Mouse (Mus musculus) neural tube, embryonic 10.5 days (tissue): ENCODE data around the gene 9430097D07Rik.

Experiments used
- DNase-seq: peaks from one replicate; pipeline ENCODE4 v3.0.0-alpha.2; 2017; ENCODE audit warnings: low spot score; ENCODE audit errors: extremely low spot score

The 9430097D07Rik gene

GRCm38 (mm10) chr2:32566536-32567063, 8.9 kb downstream of the 9430097D07Rik start:
- DNase-seq, result peak; percentile 61

DNA sequence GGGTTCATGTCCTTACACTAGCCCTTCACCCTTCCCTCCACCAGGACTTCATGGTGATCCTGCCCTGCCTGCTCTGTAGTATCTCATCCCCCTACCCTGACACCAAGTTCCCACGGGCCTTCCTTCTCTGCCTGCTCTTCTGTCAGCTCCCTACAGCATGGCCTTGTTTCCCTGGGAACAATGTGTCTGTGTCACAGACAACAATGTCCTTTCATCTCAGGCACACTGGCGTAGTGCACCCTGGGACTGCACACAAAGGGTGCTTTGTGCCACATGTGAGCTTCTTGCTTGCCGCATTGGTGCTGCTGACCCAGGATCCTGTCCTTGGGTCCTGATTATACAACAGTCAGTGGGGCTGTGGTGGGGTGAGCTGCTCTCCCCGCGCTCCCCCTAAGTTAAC, 15.9 kb downstream of the 9430097D07Rik start:
- DNase-seq, result peak; percentile 62

- no peak for DNase-seq
These were observed 19.5 kb downstream of the 9430097D07Rik start for GRCm38 (mm10) chr2:32556019-32556418.

GRCm38 (mm10) chr2:32555484-32555883, 20.0 kb downstream of the 9430097D07Rik start:
- DNase-seq, result no peak

- DNase-seq, result no peak
These were observed 21.8 kb downstream of the 9430097D07Rik start for GRCm38 (mm10) chr2:32553592-32554148.

GRCm38 (mm10) chr2:32551236-32551635, 24.2 kb downstream of the 9430097D07Rik start:
- no peak for DNase-seq

DNA sequence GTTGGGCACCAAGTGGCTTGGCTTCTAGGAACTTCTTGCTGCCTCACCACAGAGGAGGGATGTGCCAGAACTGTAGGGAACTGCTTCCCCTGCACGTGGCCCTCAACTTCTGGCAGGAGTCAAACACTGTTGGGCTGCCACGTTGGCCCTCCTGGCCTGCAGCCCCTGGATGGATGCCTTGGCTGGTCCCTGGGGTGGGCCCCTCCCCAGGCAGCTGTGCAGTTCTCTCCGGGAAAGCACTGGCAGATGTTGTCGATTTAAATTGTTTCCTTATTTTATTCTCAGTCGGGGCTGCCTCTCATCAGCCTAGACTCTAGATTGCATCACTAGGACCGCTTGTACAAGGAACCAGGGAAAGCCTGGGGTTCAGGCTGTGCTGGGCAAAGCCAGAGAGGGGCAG, 25.7 kb downstream of the 9430097D07Rik start:
- DNase-seq, result no peak

- DNase-seq, result no peak
These were observed 26.3 kb downstream of the 9430097D07Rik start for GRCm38 (mm10) chr2:32549171-32549570.

- no peak for DNase-seq
These were observed 27.3 kb downstream of the 9430097D07Rik start for GRCm38 (mm10) chr2:32547964-32548739.

- no peak for DNase-seq
These were observed 28.1 kb downstream of the 9430097D07Rik start for GRCm38 (mm10) chr2:32547380-32547779.

DNA sequence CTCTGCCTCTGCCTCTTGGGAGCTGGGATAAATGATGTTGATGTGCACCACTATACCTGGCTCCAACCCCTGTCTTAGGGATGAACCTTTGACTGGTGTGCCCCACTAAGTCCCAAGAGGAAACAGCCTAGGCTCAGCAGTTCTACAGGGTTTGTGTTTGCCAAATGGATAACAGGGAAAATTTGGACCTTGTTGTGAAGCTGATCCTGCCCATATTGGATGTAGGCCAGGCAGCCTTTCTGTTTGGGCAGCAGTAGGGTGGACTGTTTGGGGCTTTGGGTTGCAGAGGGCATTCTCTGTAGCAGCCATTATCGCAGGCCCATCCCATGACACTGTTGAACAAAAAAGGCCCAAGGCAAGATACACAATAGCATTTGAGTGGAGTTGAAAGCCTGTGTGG, 28.5 kb downstream of the 9430097D07Rik start:
- no peak for DNase-seq

GRCm38 (mm10) chr2:32543031-32543449, 32.4 kb downstream of the 9430097D07Rik start:
- no peak for DNase-seq

GRCm38 (mm10) chr2:32541986-32542573, 33.4 kb downstream of the 9430097D07Rik start:
- no peak for DNase-seq

GRCm38 (mm10) chr2:32541333-32541908, 34.1 kb downstream of the 9430097D07Rik start:
- DNase-seq, result no peak

DNA sequence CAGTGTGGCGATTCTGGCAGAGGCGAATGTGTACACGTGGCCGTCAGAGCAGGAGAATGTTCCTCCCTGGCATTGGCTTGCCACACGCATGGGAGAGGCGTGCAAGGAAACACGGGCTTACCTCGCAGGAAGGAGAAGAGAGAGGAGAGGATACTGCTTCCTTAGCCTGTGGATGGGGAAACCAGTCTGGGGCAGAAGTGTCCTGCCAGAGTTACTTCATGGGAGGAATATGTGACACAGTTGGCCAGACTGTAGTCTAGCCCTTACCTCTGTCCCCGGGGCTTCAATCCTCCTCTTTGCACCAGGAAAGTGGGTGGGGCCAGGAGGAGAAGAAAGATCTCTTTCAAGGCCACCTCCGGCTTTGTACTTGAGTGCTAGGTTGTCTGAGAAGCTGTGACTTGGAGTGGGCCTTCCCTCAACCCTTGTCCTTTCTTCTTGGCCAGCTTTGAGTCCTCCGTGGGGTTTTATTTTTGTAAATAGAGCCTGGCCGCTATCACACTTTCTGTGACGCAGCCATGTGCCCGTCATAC, 36.0 kb downstream of the 9430097D07Rik start:
- DNase-seq, result no peak

DNA sequence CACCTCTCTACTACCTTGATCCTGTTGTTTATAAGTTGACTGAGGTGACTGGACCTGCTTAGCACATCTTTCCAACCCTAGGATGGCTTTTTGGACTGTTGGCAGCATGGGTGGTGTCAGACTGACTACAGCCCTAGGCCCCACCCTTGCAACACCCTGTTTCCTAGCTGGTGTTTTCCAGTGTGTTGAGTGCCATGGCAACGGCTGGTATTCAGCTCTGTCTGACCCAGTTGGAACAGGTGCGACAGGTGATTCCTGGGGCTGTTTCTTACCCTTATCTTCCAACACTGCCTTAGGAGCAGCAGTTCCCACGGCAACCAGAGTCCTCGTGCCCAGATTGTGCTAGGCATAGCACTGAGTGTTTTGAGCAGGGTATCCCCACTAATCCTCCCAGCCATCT, 37.0 kb downstream of the 9430097D07Rik start:
- DNase-seq, result no peak

DNA sequence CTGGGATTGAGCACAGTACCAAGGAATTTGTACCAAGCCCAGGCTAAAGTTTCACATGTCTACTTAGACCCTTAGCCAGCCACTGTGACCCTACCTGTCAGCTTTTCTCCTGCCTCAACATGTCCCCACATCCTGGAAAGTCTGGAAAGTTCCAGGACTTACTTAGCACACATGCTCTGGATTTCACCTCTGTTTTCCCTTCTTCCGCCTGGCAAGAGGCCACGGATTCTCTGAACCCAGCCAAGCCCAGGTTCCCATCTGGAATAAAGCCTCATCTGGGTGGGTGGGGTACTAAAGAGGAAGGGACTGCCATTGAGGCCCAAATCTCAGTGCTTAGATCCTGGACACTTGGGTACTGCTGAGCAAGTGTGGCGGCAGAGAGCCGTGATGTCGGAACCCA, 37.5 kb downstream of the 9430097D07Rik start:
- DNase-seq, result no peak

DNA sequence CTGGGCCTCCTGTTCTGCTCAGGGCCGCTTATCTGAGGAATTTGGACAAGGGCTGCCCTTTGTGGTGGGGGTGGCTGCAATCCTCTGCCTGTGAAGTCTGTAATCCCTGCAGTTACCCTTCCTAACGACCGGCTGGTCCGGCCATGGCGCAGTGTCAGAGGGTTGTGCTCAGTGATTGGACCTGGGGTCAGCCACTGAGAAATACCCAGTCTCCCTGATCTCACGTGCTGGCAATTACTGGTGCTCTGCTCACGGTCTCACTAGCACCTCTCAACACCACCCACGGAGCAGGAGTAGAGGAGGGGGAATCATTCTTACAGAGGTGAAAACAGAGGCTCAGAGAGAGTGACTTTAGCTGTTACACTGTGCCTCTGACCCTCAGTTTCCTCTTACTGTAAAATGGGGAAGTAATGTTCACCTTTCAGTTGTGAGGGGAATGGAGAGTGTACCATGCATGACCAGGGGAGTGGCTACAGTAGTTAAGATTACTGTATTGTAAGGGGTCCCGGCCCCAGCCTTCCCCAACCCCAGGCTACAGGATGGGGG, 38.1 kb downstream of the 9430097D07Rik start:
- DNase-seq, result no peak

DNA sequence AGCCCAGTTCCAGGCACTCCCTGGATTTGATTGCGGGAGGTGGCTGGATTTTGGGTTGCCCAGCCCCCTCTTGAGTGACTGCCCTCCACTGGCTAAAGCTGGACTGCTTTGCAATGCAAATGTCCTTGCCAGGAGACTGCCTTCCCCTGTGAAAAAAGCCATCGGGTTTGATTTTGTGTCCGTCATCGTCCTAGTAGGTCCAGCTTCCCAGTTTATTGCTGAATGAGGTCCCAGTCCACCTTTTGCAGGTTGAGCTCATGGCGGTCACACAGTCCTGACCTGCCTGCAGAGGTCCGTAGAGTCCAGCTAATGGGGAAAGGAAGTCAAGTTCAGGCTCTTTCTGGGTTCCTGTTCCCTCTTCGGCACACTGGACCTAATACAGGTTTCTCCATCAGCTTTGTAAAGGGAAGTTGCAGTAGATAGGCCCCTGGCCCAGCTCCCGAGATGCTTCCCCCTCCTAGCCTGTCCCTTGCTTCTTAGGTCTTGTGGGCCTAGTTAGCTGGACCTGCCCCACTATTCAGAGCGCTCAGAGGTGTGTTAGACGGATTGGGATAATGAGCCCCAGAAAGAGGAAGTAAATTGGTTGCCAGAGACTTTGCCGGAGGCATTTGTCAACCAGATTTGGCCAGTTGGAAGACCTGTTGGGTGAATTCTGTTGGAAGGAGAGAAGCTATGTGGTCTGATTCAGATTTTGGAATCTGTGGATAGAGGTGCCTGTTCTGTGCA, 38.7 kb downstream of the 9430097D07Rik start:
- peak; percentile 41 for DNase-seq

DNA sequence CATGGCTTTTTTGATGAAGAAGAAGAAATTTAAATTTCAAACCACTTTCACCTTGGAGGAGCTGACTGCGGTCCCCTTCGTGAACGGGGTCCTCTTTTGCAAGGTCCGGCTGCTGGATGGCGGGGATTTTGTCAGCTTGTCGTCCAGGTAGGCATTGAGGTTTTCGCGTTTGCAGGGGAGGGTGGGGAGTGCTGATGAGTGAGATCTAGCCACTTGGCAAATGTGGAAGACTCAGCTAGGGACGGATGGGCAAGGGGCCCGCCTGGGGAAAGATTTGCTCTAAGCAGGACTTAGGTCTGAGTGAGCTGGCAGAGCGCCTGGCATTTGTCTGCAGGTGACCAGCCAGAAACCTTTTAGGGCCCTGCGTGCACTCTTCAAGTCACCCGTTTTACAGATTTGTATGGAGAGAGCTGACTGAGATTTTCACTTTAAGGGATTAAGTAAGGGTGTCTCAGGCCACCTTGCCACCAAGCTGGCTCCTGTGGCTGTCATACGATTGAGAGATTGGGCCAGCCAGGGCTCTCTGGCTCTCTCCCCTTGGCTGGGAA, 39.3 kb downstream of the 9430097D07Rik start:
- DNase-seq, result peak; percentile 50
